Mouse (Mus musculus) heart, adult 18-20 months (tissue): ENCODE results near the gene Mug2. TPM values are rescaled to one million over a fixed set of nuclear protein-coding genes. Genes with fewer than 3 reads are reported as not detected.
"Not testable (repeated sequence)": the region's sequence is repeated elsewhere in the genome, so short reads cannot be mapped to it uniquely, and the experiment has no call there.

ENCODE experiments used
- DNase-seq, 2 experiments: peaks; one replicate each; pipeline ENCODE4 v3.0.0; 2021 to 2022; ENCODE audit warnings: mixed read lengths in 1 of 2
- long read RNA-seq, 2 experiments: library from polyadenylated mRNA; stranded (forward); transcript quantifications; one replicate each; pipeline ENCODE4 v2.0.0; 2021
- total RNA-seq, 2 experiments: library from RNA; stranded (reverse); gene quantifications; 2 replicates each; pipeline ENCODE4 v1.2.3; 2021

Gene Mug2
- total RNA-seq, result not detected
- long read RNA-seq, experiment 1, result 0 reads
- long read RNA-seq, experiment 2, result 0 reads

DNA sequence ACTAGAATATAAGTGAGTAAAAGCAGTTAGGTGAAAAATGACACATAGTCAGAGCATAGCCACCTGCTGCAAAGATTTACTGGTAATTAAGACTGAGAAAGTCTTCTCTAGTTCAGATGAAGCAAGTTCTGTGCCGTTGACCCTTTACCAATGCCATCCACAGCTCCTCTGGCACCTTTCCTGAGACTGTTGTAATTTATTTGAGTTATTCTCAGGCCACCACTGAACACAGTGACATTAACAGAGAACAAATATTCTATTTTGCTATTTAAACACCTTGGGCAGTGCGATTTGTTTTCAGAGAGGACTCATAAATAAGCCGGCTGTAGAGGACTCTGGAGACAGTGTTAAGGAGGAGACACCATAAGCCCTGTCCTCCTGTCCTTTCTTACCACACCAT is at the start of gene Mug2:
Mug2 (plus strand) TSS at position 301 of the 400 bp plus-strand sequence.
- not testable (repeated sequence) for DNase-seq

DNA sequence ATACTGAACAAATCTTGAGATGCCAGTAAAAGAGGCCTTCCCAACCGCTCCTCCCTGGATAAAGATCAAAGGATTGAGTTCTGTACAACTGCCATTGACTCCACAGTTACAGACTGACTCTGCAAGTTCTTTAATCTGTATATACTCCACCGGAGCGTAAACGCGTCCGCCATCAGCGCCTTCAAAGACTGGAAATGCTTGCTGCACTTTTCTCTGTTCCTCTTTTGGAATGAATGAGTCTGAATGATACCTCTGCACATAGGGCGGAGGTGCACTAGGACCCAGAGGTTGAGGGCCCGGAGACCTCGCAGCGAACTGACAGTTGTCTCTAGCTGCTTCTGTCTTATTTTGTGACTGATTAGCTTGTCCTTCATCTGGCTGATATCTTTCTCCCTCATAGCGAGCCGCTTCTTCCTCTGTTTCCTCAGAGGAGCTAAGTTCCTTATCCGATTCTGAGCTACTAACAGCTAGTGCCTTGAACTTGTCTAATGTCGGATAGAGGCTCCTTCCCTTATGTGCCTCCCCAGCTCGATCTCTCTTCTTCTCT is 48.7 kb upstream of the Mug2 start:
- not testable (repeated sequence) for DNase-seq

DNA sequence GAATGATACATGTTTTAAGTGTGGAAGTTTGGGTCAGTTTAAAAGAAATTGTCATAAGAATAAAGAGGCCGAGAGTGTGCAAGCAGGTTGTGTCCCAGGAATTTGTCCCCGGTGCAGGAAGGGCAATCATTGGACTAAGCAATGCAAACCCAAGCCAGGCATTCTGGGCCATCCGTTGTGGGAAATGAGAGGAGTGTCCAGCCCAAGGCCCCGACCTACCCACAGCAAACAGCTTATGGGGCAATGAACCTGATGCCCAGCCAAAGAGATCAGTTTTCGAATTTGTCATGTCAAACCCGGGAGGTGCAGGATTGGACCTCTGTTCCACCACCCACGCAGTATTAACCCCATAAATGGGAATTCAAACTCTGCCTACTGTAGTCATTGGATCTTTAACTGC is 30.9 kb upstream of the Mug2 start:
- no peak for DNase-seq

DNA sequence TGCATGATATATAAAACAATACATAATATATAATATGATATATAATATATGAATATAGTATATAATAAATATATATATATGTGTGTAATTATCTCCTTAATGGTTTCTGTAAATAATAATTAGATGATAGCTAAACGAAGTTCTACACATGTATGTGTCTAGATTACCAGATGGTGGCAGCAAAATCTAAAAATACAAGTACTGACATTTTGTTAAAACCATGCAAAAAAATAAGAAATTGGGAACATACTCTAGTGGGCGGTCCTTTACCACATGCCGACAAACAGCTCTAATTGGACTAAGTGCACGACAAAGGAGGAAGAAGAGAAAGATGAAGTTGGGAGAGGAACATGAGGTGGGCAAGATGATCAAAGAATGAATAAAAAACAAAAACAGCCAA is 94.3 kb downstream of the Mug2 start:
- DNase-seq, result no peak

DNA sequence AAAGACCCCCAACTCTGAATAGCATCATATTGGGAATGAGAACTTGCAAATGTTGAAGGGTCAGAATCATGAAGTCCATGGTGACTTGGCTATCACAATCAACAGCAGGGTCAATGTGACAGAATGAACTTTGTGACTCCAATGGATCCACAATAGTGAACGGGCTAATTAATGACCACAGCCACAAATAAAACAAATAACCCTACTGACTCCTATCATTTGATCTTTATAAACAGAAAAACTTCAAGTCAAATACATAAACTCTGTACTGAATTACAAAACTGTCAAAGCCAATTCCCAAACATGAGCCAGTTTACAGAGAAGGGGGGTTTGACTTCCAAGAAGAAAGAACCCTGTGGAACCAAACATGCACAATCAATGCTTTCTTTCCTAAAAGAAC is 95.1 kb downstream of the Mug2 start:
- no peak for DNase-seq

DNA sequence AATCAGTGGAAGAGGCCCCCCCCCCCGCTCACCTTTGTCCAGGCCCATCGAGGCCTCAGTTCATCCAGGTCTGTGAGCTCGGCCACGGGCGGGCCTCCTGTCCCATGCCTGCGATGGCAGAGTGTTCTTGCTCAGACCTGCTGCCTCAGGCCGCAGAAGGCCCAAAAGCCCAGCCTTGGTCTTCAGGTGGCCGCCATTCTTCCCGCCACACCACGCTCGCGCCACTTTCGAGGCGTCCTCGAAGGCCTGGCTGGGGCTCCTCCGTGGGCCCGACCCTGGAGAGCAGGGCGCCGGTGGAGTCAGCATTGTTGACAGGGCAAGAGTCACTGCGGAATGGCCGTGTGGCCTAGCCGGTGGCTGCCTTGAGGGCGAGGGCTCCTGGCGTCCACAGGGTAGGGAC is 110.4 kb downstream of the Mug2 start:
- no peak for DNase-seq

DNA sequence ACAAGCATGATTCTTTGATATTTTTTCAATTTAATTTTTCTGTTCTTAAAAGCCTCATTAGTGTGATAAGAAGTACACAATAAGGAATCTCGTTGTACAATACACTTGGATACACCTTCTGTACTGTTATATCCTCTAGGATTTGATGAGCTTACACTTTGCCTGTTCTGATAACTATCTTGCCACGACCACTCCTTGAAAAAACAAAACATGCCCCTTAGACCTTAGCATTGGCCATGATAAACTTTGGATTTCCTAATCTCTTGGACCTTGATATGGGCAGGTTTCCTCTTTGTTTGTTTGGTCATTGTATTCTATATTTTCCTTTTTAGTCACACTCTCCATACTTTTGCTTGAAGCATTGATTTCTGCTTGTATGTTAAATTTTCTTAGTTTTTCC is 123.0 kb downstream of the Mug2 start:
- no peak for DNase-seq

Other genes starting within 250 kb of the Mug2 start
- not detected for gene Mug1, start 168.2 kb upstream of the Mug2 start, total RNA-seq